Mouse (Mus musculus) CD4-positive helper T cell, adult 2 months (primary cell): ENCODE data around the gene Tcf7l1.
A peak's percentile ranks its signal among the peaks of the same experiment; 100 is the strongest.

ENCODE experiments used
- DNase-seq: peaks from one replicate; pipeline ENCODE4 v3.0.0-alpha.2; 2012; ENCODE audit warnings: low read depth, missing footprints, low spot score

The Tcf7l1 gene

DNA sequence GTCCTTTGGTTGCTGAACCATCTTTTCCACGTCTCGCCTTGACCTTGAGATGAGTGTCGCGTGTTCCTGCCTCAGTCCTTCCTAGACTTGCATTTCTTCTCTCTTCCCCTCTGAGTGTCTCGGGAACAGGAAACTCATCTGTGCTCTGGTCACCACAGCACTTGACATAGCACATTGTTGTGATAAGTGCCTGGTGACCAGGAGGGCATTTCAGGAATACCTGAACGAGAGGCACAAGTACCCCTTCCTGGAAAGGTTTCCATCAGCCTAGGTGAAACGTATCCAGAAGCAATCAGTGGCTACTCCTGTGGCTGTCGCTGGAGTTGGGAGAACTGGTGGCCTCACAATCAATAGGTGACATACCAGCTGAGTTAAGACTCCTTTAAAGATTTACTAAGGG lies 124.8 kb downstream of the Tcf7l1 start:
- DNase-seq = no peak

DNA sequence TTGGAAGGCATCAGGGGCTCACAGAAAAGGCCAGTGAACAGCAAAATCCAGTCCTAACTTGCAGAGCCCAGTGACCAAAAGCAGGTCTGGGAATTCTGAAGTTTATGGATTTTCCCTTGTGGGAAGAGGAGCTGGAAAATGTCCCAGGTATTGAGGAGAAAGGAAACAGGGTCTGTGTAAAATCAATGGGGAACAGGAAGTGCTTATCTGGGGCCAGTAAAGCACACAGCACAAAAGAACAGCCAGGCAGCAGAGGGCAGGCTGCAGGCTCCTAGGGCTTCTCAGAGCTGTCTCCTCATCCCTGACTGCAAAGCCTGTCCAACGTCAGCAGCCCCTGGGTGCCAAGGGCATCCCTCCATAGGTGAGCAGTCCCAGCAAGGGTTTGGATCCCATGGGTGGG lies 126.1 kb downstream of the Tcf7l1 start:
- DNase-seq = no peak

- no peak for DNase-seq
Observed at GRCm38 (mm10) chr6:72660391-72660720, 128.7 kb downstream of the Tcf7l1 start.

- peak; percentile 13 for DNase-seq
Observed at GRCm38 (mm10) chr6:72659717-72660390, 129.2 kb downstream of the Tcf7l1 start.

DNA sequence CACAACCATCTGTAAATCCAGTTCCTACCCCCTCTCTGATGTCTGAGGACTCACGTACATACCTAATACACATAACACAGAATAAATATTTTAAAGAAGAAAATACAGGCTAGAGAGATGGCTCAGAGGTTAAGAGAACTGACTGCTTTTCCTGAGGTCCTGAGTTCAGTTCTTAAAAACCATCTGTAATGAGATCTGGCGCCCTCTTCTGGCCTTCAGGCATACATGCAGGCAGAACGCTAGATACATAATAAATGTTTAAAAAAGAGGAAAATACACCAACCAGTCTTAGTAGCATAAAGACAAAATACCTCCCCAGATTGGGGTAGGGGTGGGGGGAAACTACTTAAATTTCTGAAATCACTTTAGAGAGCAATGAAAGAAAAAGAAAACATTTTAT lies 131.0 kb downstream of the Tcf7l1 start:
- DNase-seq = peak; percentile 47

- DNase-seq = no peak
Observed at GRCm38 (mm10) chr6:72656053-72656442, 133.0 kb downstream of the Tcf7l1 start.

DNA sequence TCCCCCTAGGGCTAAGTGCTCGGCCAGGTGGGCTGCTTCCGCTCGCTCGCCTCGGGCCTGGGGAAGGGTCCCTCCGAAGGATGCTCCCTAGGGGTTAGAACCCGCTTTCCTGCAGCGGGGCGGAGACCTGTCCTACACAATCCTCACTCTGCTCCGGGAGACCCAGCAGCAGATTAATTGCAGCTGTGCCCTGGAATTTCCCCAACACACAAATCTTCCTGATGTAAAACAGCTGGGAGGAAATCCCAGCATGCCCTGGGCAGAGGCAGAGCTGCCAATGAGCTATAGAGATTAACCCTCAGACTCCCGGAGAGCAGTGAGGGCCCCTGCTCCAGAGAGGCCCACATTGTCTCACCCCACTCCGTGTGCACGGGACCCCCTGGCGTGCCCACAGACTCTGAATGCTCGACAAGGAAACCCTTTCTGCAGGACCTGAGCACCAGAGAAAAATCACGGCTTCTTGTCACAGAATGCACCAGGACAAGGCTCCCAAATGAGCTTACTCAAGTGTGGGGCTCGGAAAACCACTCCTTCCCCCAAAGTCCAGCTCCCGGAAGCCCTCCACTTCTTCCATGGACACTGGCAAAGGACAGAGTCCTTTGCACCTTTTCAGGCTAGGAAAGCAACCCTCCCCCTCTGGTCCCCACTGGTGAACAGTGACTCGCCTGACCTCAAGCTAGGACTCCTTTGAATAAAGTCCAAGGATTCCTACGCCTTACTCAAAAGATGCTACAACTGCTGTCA lies 133.6 kb downstream of the Tcf7l1 start:
- DNase-seq = no peak

DNA sequence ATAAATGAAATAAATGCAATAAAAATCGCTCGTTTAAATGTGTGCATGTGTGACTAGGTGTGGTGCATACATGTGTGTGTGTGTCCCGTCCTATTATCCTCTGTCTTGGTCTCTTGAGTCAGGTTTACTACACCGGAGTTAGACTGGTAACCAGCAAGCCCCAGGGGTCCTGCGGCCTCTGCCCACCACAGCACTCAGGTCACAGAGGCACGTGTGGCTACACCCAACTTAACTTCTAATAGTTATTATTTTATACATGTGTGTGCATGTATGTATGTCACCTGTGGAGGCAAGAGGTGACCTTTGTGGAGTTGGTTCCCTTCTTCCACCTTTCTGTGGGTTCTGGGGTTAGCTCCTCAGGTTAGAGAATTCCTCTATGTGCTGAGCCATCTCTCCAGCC lies 134.7 kb downstream of the Tcf7l1 start:
- DNase-seq = no peak

GRCm38 (mm10) chr6:72653419-72653818 lies 135.6 kb downstream of the Tcf7l1 start:
- DNase-seq = no peak

DNA sequence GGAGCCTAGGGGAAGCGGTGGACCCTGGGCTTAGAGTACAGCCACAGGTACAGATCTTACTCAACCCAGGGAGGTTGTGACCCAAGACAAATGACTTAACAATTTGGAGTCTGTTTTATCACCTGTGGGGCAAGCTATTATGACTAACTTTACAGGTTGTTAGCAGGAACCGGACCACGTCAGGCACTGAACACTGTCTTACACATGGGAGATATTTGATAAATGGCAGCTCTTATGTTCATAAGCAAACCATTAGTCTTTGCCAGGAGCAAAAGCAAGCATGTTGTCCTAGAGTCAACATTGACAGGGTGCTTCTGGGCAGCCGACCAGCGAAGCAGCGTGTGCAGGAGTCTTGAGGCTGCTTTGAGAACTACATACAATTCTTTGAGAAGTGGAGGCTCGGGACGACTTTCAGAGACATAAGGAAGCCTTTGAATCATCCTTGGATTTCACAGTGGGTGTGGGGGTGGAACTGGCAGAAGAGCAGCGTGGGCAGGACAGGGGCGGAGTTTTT lies 138.7 kb downstream of the Tcf7l1 start:
- no peak for DNase-seq

DNA sequence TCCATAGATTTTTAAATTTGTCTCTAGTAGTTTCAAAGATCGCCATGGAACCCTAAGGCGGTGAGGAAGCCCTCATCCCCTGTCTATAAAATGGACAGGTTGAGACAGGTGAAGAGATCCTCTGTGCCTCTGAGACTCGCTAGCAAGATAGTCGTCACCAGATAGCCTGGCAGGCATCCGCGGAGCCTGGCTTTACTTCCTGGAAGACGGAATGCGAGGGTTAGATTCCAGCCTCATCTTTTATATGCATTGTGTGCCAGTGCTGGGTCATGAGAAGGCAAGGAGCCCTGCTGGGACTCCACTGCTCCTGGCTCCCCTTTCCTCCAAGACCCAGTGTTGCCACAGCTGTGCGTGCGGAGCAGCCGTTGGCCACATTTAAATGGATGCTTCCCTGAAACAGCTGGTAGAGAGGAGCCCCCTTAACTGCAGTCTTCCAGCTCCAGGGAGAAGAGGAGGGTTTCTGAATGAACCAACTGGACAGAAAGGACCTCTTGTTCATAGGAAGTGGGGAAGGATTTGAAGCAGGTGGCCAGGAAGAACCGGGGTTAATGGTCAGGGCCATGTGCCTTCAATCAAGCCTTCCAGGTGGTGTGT lies 141.0 kb downstream of the Tcf7l1 start:
- no peak for DNase-seq

GRCm38 (mm10) chr6:72647383-72647820 lies 141.7 kb downstream of the Tcf7l1 start:
- DNase-seq = peak; percentile 59

DNA sequence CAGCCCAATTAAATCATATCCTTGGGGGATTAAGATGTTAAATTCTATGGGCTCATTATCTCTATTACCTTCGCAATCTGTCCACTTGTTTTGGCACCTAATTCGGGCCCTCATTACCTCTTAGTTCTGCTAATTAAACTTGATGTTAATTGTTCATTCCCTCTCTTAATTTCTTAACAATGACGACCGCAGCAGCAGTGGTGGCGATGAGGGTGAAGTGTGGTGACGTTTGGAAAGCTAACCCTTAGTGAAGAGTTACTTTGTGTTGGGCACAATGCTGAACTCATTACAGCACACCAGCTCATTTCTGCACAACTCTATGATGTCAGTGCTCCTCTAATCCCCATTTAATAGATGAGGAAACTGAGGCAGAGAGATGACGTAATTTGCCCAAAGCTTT lies 143.7 kb downstream of the Tcf7l1 start:
- DNase-seq = no peak

DNA sequence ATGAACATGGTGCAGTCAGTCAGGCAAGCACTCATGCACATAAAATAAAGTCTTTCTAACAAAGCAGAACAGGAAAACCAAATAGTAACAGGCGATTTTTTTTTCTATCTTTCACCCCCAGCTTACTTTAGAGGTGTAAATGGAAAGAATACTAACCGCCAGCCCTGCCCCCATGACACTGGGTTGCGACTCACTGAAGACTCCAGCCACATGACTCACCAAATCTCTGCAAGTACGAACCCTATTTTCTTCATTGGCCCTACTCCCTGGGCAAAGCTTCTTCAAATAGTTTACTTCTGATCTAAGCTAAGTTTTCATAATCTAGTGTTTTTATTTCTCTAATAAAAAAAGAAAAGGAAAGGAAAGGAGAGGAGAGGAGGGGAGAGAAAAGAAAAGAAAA lies 144.5 kb downstream of the Tcf7l1 start:
- DNase-seq = no peak

- no peak for DNase-seq
Observed at GRCm38 (mm10) chr6:72641218-72641954, 147.7 kb downstream of the Tcf7l1 start.

GRCm38 (mm10) chr6:72636940-72637339 lies 152.1 kb downstream of the Tcf7l1 start:
- peak; percentile 32 for DNase-seq

- DNase-seq = peak; percentile 62
Observed at GRCm38 (mm10) chr6:72635760-72636431, 153.2 kb downstream of the Tcf7l1 start.

GRCm38 (mm10) chr6:72634311-72634710 lies 154.7 kb downstream of the Tcf7l1 start:
- DNase-seq = peak; percentile 38

DNA sequence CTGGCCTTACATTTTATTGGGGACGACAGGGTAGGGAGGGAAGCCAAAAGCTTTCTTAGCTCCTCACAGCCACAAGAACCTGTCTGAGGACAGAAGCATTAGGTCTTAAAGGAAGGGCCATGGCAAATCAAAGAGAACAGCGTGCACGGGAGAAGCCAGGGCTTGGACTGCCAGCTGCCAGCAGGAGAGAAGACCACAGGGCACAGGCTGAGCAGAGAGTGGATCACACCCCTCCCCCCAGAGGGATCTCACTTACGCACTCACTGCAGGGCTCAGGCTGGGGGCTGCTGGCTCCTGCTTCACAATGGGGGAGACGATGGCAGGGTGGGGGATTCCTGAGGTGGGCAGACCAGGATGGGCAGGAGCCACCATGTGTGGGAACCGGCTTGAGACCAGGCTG lies 157.4 kb downstream of the Tcf7l1 start:
- DNase-seq = no peak

DNA sequence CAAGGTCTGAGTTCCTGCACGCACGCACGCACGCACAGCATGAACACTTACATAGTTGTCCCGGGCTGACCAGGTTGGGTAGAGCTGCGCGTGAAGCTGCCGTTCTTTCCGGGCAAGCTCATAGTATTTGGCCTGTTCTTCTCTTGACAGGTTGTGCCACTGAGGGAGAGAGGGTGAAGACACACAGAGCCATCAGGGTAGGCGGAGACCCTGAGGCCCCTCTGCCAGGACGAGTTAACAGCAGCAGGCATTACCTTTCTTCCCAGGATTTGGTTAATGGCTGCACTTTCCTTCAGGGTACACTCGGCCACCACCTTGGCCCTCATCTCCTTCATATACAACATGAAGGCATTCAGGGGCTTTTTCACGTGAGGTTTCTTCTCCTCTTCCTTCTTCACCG lies 158.1 kb downstream of the Tcf7l1 start:
- no peak for DNase-seq

DNA sequence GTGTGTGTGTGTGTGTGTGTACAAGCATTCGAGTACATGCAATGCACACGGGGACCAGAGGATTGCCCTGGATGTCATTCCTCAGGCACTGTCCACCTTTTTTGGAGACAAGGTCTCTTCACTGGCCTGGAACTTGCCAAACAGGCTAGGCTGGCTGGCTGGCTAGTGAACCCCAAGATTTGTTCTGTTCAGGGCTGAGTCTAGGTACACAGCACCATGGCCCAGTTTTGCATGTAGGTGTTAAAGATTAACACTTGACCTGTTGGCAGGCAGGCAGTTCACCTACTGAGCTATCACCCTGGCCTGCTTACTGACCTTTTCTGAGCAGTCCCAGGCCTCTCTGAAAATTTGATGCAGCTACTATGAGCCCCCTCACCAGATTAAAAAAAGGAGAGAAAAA lies 158.7 kb downstream of the Tcf7l1 start:
- DNase-seq = no peak

DNA sequence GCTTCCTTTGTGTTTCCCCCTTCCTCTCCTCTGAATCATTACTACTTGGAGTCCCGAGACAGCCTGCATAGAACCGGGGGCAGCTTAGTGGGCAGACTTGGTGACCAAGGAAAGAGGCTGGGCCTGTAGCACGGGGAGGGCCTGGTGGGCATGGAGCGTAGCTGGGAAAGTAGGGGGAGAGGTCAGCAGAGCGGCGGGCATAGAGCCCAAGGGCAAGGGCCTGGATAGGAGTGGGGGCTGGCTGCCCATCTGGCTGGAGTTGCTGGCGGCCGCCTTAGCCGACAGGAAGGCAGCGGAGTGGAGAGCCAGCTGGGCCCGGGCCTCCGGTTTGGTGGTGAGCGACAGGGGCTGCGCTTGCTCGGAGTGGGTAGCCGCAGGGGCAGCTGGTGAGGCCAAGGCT lies 161.8 kb downstream of the Tcf7l1 start:
- DNase-seq = no peak
